Mouse (Mus musculus) embryonic facial prominence, embryonic 15.5 days (tissue): ENCODE measurements around the gene Vti1a. TPM values are rescaled to one million over a fixed set of nuclear protein-coding genes. Genes with fewer than 3 reads are reported as not detected.

ENCODE experiments used
- ATAC-seq: fragments of 200-750 bp; cut with Nextera tagmentation; 2 replicates; pipeline ENCODE4 v1.8.0; 2017; ENCODE audit warnings: low read depth, moderate TSS enrichment; ENCODE audit not compliant: insufficient number of reproducible peaks, low FRiP score, low TSS enrichment
- H3K27ac ChIP-seq: fragments of 300-500 bp; sonication (generic); replicated peaks from 2 replicates; pipeline ENCODE4 v1.5.1; 2015; ENCODE audit warnings: mild to moderate bottlenecking, inconsistent platforms
- H3K27me3 ChIP-seq: fragments of 300-500 bp; sonication (generic); 2 replicates; pipeline ENCODE4 v1.6.1; 2015; ENCODE audit warnings: inconsistent platforms
- H3K36me3 ChIP-seq: fragments of 300-500 bp; sonication (generic); 2 replicates; pipeline ENCODE4 v1.6.1; 2015; ENCODE audit warnings: mild to moderate bottlenecking, inconsistent platforms
- H3K4me1 ChIP-seq: fragments of 300-500 bp; sonication (generic); 2 replicates; pipeline ENCODE4 v1.6.1; 2015; ENCODE audit warnings: inconsistent platforms
- H3K4me2 ChIP-seq: fragments of 300-500 bp; sonication (generic); replicated peaks from 2 replicates; pipeline ENCODE4 v1.6.1; 2015; ENCODE audit warnings: mild to moderate bottlenecking, inconsistent platforms
- H3K4me3 ChIP-seq: fragments of 300-500 bp; sonication (generic); replicated peaks from 2 replicates; pipeline ENCODE4 v1.5.1; 2015; ENCODE audit warnings: mild to moderate bottlenecking, inconsistent platforms
- H3K9ac ChIP-seq: fragments of 300-500 bp; sonication (generic); 2 replicates; pipeline ENCODE4 v1.6.1; 2015; ENCODE audit warnings: inconsistent platforms
- H3K9me3 ChIP-seq: fragments of 300-500 bp; sonication (generic); replicated peaks from 2 replicates; pipeline ENCODE4 v1.6.1; 2016; ENCODE audit warnings: inconsistent platforms
- WGBS: fragments of 180-500 bp; shearing (Covaris S2); methylation state at CpG from one replicate; pipeline ENCODE4 v1.1.7; 2015; 5-methylcytosine and 5-hydroxymethylcytosine counted together
- polyA plus RNA-seq: library from polyadenylated mRNA; unstranded; fragments of >200 nt; fragmentation: Nextera tagmentation; extraction: Ambion mirVana; gene quantifications from 2 replicates; pipeline ENCODE4 v1.2.1, GENCODE M21; 2015

The Vti1a gene
- polyA plus RNA-seq, 1 experiment from 2014 or later: 25.6 TPM

DNA sequence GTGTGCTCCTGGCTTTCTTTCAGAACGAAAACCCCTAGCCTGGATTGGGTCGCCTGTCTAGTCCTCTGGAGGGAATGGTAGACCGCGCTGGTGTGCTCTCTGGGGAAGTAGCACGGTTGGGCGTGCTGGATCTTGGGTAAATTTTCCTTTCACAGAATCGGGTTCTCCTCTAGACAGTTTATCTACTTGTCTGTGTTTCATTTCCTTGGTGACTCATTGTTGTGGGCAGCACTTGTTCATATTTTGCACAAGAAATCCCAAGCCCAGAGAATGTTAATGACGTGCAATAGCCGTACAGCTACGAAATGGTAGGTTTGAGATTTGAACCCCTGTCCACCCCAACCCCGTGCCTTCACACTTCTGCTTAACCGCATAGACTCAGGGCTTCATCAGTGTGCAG is 145.9 kb downstream of the Vti1a start:
- H3K27ac ChIP-seq: no peak overlapping the region
- H3K27me3 ChIP-seq: no peaks in the 10 kb centered on the region
- ATAC-seq: no peak
- no peak overlapping the region for H3K9ac ChIP-seq
- no peak overlapping the region for H3K4me2 ChIP-seq
- H3K9me3 ChIP-seq: no peaks in the 10 kb centered on the region
- 82% methylated on average over 12 of the region's 12 CpGs for WGBS
- no peaks in the 10 kb centered on the region for H3K36me3 ChIP-seq
- 0 out of 2 replicates have a peak, but pooled peaks cover 7% of the 10 kb centered on the region for H3K4me1 ChIP-seq
- H3K4me3 ChIP-seq: no peak overlapping the region

DNA sequence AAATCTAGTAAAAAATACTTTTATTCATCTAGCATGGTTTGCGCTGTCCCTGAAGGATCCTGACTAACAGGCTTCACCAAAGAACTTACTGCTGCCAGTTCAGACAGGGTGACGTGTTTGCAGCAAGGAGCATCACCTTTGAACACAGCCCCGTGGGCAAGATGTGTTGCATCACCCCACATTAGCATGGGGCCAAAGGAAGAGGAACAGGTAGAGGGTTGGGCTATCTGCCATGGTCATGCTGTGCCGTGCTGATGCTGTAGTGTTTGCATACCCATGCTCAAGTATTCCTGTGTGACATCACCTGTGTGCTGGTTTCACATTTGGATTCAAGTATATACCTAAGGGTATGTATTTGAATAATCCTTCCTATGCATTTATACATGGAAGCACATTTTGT is 147.6 kb downstream of the Vti1a start:
- no peak for ATAC-seq
- Histone ChIP-seq H3K9ac (no peak overlapping the region), H3K27me3 (no peaks in the 10 kb centered on the region), H3K9me3 (no peaks in the 10 kb centered on the region), H3K4me3 (no peak overlapping the region), H3K4me2 (no peak overlapping the region), H3K27ac (no peak overlapping the region), H3K4me1 (0 out of 2 replicates have a peak, but pooled peaks cover 7% of the 10 kb centered on the region), H3K36me3 (no peaks in the 10 kb centered on the region)
- WGBS: 79% methylated on average over 4 of the region's 4 CpGs

DNA sequence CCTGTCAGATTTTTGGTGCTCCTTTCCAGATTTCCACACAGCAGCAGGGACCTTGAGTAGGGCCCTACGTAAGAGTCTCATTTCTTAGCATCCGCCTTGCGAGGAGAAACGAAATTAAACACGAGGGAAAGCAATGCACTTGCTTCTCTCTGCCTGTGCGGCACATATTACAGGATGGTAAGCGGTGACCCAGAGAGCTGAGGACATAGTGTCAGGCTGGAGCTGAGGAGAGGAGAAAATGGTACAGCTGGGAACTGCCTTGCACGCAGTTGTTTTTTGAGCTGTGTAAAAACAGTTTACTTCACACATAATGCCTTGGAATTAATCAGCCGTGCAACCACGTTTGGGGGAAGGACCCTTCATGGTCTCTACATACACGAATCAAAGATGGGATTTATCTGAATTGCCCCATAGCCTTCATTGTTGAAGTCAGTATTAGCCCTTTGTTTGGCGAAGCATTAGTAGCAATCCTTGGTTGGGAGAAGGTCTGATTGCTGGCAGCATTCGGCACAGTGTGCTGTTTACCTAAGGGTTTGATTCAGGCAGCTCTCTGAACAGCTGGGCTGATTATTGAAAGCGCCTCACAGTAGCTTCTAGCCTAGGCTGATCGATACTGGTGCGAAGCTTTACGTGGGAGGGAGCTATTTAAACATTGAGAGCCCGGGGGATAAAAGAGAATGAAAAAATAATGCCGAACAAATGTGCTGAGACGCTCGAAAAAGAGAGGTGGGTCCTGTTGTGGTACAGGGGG is 153.4 kb downstream of the Vti1a start:
- Histone ChIP-seq H3K4me2 (no peak overlapping the region), H3K9ac (no peak overlapping the region), H3K9me3 (no peaks in the 10 kb centered on the region), H3K4me3 (no peak overlapping the region), H3K36me3 (no peaks in the 10 kb centered on the region), H3K4me1 (peaks cover 9% of the 10 kb centered on the region; the same call in 1 of the 2 replicates), H3K27ac (no peak overlapping the region), H3K27me3 (no peaks in the 10 kb centered on the region)
- WGBS: 55% methylated on average over 21 of the region's 21 CpGs
- ATAC-seq: no peak

DNA sequence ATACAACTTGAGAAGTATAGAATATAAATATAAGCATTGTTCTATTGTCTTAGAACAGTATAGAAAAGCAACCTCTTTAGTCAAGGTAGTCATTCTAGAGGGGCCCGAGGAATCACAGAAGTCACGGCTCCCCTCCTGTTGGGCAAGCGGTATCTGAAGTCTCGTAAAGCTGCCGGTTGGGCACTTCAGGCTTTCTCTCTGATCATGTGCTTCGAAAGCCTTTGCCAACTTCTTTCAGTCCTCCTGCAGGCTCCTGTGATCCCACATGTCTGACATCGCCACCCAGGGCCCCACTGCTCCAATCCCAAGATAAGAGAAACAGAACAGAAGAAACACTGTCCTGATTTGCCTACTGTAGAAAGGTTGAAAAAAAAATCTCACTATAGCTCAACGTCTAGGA is 156.5 kb downstream of the Vti1a start:
- Histone ChIP-seq H3K27me3 (no peaks in the 10 kb centered on the region), H3K4me1 (peaks cover 9% of the 10 kb centered on the region; the same call in 1 of the 2 replicates), H3K36me3 (no peaks in the 10 kb centered on the region), H3K4me3 (no peak overlapping the region), H3K4me2 (no peak overlapping the region), H3K27ac (no peak overlapping the region), H3K9ac (no peak overlapping the region), H3K9me3 (no peaks in the 10 kb centered on the region)
- no peak for ATAC-seq
- 77% methylated on average over 8 of the region's 8 CpGs for WGBS

DNA sequence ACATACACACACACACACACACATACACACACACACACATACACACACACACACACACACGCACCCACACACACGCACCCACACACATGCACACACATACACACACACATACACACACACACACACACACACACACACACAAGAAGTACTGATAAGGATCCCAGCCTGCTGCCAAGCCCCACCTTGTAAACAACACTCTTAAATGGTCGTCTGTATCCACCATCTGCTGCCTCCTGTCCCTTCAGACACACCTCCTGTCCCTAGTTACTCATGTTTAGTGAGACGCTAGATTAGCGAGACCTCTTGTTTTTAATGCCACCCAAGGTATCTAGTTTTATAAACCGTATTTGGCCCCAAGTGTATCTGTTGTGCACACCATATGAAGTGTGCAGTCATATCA is 158.1 kb downstream of the Vti1a start:
- Histone ChIP-seq H3K9me3 (no peaks in the 10 kb centered on the region), H3K36me3 (no peaks in the 10 kb centered on the region), H3K27me3 (no peaks in the 10 kb centered on the region), H3K4me2 (no peak overlapping the region), H3K4me3 (no peak overlapping the region), H3K9ac (no peak overlapping the region), H3K4me1 (peaks cover 5% of the 10 kb centered on the region; the same call in 1 of the 2 replicates), H3K27ac (no peak overlapping the region)
- no peak for ATAC-seq
- whole genome bisulfite sequencing: 79% methylated on average over 6 of the region's 6 CpGs

- no peak overlapping the region for H3K27ac ChIP-seq
- no peaks in the 10 kb centered on the region for H3K36me3 ChIP-seq
- ATAC-seq: no peak
- H3K4me2 ChIP-seq: no peak overlapping the region
- no peaks in the 10 kb centered on the region for H3K9me3 ChIP-seq
- no peak overlapping the region for H3K9ac ChIP-seq
- WGBS: 66% methylated on average over 5 of the region's 5 CpGs
- no peaks in the 10 kb centered on the region for H3K27me3 ChIP-seq
- no peaks in the 10 kb centered on the region for H3K4me1 ChIP-seq
- H3K4me3 ChIP-seq: no peak overlapping the region
These were observed 164.4 kb downstream of the Vti1a start for GRCm38 (mm10) chr19:55480526-55480925.

DNA sequence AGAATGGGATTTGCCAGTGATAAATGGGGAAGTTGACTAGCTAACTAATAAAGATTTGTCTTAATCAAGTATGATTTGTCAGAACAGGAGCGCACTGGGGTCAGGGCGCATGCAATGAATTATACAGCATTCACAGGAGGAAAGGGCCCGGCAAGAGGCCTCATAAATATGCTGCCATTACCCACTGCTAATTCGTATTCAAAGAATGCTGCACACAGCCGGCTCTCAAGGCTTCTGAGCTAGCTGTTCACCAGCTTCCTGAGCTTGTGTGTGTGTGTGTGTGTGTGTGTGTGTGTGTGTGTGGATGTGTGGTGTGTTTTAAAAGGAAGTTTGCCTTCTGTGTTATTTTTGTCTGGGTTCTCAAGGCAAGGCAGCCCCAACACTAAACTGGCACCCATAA is 165.2 kb downstream of the Vti1a start:
- no peak for ATAC-seq
- no peak overlapping the region for H3K9ac ChIP-seq
- no peak overlapping the region for H3K27ac ChIP-seq
- H3K27me3 ChIP-seq: no peaks in the 10 kb centered on the region
- no peak overlapping the region for H3K4me2 ChIP-seq
- no peak overlapping the region for H3K4me3 ChIP-seq
- 56% methylated on average over 5 of the region's 5 CpGs for WGBS
- H3K9me3 ChIP-seq: no peaks in the 10 kb centered on the region
- no peaks in the 10 kb centered on the region for H3K4me1 ChIP-seq
- H3K36me3 ChIP-seq: no peaks in the 10 kb centered on the region

DNA sequence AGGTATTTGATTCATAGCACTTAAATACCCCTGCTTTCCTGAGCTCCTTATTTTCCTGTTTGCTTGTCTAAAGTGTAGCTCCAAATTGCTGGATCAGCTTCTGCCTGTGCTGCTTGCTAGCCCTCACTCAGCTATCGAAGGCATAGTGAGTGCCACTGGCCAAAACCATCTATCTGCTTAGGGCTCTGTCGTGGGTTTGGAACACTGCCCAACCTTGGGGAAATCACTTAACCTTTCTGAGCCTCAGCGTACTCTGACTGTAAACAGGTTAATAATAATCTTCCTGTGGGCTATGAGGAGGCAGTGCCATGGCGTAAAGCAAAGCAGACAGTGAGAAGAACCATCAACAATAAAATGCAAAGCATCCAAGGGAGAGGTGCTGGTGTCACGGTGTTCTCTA is 167.4 kb downstream of the Vti1a start:
- no peak for ATAC-seq
- WGBS: 55% methylated on average over 5 of the region's 5 CpGs
- H3K9me3 ChIP-seq: no peaks in the 10 kb centered on the region
- H3K27ac ChIP-seq: no peak overlapping the region
- no peaks in the 10 kb centered on the region for H3K36me3 ChIP-seq
- H3K27me3 ChIP-seq: no peaks in the 10 kb centered on the region
- no peak overlapping the region for H3K9ac ChIP-seq
- H3K4me3 ChIP-seq: no peak overlapping the region
- H3K4me2 ChIP-seq: no peak overlapping the region
- no peaks in the 10 kb centered on the region for H3K4me1 ChIP-seq

GRCm38 (mm10) chr19:55484559-55484958 is 168.5 kb downstream of the Vti1a start:
- Histone ChIP-seq H3K27ac (no peak overlapping the region), H3K4me1 (no peaks in the 10 kb centered on the region), H3K36me3 (no peaks in the 10 kb centered on the region), H3K4me3 (no peak overlapping the region), H3K4me2 (no peak overlapping the region), H3K27me3 (no peaks in the 10 kb centered on the region), H3K9ac (no peak overlapping the region), H3K9me3 (no peaks in the 10 kb centered on the region)
- no peak for ATAC-seq
- 75% methylated on average over 6 of the region's 6 CpGs for WGBS

DNA sequence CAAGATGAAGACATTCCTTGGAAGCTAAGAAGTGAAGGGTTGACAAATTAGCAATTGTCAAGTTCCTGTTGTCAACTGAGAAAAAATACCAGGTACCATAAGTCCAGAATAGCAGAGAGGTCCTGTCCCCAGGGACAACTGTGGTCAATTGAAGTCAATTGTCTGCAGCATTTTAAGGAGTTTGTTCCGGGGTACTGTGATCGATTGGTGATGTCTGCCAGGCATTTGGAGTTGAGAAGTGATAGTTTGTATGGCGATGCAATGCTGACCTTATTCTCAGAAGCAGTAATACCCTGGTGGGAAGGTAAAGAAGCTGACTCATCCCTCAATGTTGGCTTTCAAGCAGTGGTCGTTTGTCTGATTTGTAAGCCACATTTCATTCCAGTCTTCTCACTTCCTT is 170.4 kb downstream of the Vti1a start:
- H3K4me2 ChIP-seq: no peak overlapping the region
- H3K9me3 ChIP-seq: no peaks in the 10 kb centered on the region
- WGBS: 74% methylated on average over 4 of the region's 4 CpGs
- no peak overlapping the region for H3K27ac ChIP-seq
- H3K4me3 ChIP-seq: no peak overlapping the region
- no peaks in the 10 kb centered on the region for H3K36me3 ChIP-seq
- no peaks in the 10 kb centered on the region for H3K27me3 ChIP-seq
- no peak overlapping the region for H3K9ac ChIP-seq
- H3K4me1 ChIP-seq: 0 out of 2 replicates have a peak, but pooled peaks cover 5% of the 10 kb centered on the region
- ATAC-seq: no peak

GRCm38 (mm10) chr19:55491126-55492076 is 175.3 kb downstream of the Vti1a start:
- no peak overlapping the region for H3K27ac ChIP-seq
- 44% methylated on average over 15 of the region's 15 CpGs for WGBS

More at GRCm38 (mm10) chr19:55491126-55492076, 175.3 kb downstream of the Vti1a start:
- no peak for ATAC-seq
- Histone ChIP-seq H3K36me3 (no peaks in the 10 kb centered on the region), H3K9ac (no peak overlapping the region), H3K4me3 (no peak overlapping the region), H3K4me2 (no peak overlapping the region), H3K9me3 (no peaks in the 10 kb centered on the region), H3K27me3 (no peaks in the 10 kb centered on the region), H3K4me1 (peaks cover 22% of the 10 kb centered on the region)
